Mouse (Mus musculus) intestine, embryonic 16.5 days (tissue): ENCODE measurements around the gene Gm5624. TPM values are rescaled to one million over a fixed set of nuclear protein-coding genes. Genes with fewer than 3 reads are reported as not detected.
"Not testable (repeated sequence)": the region's sequence is repeated elsewhere in the genome, so short reads cannot be mapped to it uniquely, and the experiment has no call there.

ENCODE experiments used
- ATAC-seq: fragments of 200-750 bp; cut with Nextera tagmentation; 2 replicates; pipeline ENCODE4 v1.8.0; 2017; ENCODE audit warnings: moderate TSS enrichment, moderate library complexity
- H3K27ac ChIP-seq: fragments of 300-500 bp; sonication (generic); 2 replicates; pipeline ENCODE4 v1.5.1; 2014; ENCODE audit warnings: mild to moderate bottlenecking, low read length
- H3K27me3 ChIP-seq: fragments of 300-500 bp; sonication (generic); replicated peaks from 2 replicates; pipeline ENCODE4 v1.6.1; 2014; ENCODE audit warnings: low read length, control low read depth, mixed read lengths; ENCODE audit not compliant: control insufficient read depth, insufficient read depth
- H3K36me3 ChIP-seq: fragments of 300-500 bp; sonication (generic); 2 replicates; pipeline ENCODE4 v1.6.1; 2014; ENCODE audit warnings: low read length, control low read depth; ENCODE audit not compliant: control insufficient read depth, insufficient read depth
- H3K4me1 ChIP-seq: fragments of 300-500 bp; sonication (generic); 2 replicates; pipeline ENCODE4 v1.6.1; 2014; ENCODE audit warnings: low read length, control low read depth, mixed read lengths; ENCODE audit not compliant: control insufficient read depth, insufficient read depth
- H3K4me2 ChIP-seq: fragments of 300-500 bp; sonication (generic); 2 replicates; pipeline ENCODE4 v1.6.1; 2014; ENCODE audit warnings: low read depth, low read length, control low read depth
- H3K4me3 ChIP-seq: fragments of 300-500 bp; sonication (generic); 2 replicates; pipeline ENCODE4 v1.5.1; 2014; ENCODE audit warnings: mild to moderate bottlenecking, low read length
- H3K9ac ChIP-seq: fragments of 300-500 bp; sonication (generic); 2 replicates; pipeline ENCODE4 v1.6.1; 2014; ENCODE audit warnings: low read depth, low read length
- H3K9me3 ChIP-seq: fragments of 300-500 bp; sonication (generic); 2 replicates; pipeline ENCODE4 v1.6.1; 2016; ENCODE audit warnings: low read length, control low read depth; ENCODE audit not compliant: control insufficient read depth
- WGBS: fragments of 180-500 bp; shearing (Covaris S2); extraction: QIAGEN DNeasy Blood & Tissue Kit; methylation state at CpG from one replicate; pipeline ENCODE4 v1.1.7; 2014; 5-methylcytosine and 5-hydroxymethylcytosine counted together
- polyA plus RNA-seq: library from polyadenylated mRNA; unstranded; fragments of >200 nt; fragmentation: Nextera tagmentation; extraction: Ambion mirVana; gene quantifications from 2 replicates; pipeline ENCODE4 v1.2.1, GENCODE M21; 2015

Gm5624 gene
- not detected in 2 replicates for polyA plus RNA-seq

GRCm38 (mm10) chr14:44627737-44628136, at the start of gene Gm5624:
Gene Gm5624, minus strand, starts transcription at chr14:44627938.
- not testable (repeated sequence) for H3K4me1 ChIP-seq, H3K4me3 ChIP-seq, ATAC-seq, H3K9ac ChIP-seq, H3K27me3 ChIP-seq, H3K27ac ChIP-seq, H3K4me2 ChIP-seq, H3K9me3 ChIP-seq, H3K36me3 ChIP-seq
- 69% methylated on average over 4 of the region's 4 CpGs for WGBS

- not testable (repeated sequence) for H3K4me1 ChIP-seq, ATAC-seq, H3K9ac ChIP-seq, H3K4me3 ChIP-seq, H3K4me2 ChIP-seq, H3K27me3 ChIP-seq, H3K27ac ChIP-seq, H3K9me3 ChIP-seq, H3K36me3 ChIP-seq
- 72% methylated on average over 2 of the region's 2 CpGs for WGBS
These were observed 36.0 kb downstream of the Gm5624 start for GRCm38 (mm10) chr14:44591765-44592164.

GRCm38 (mm10) chr14:44582853-44583252, 44.9 kb downstream of the Gm5624 start, which contains the start of gene Gm8247:
Gene Gm8247, plus strand, starts transcription at chr14:44583153.
- H3K27ac ChIP-seq, H3K9me3 ChIP-seq, H3K36me3 ChIP-seq, H3K4me2 ChIP-seq, H3K27me3 ChIP-seq, H3K4me3 ChIP-seq, H3K9ac ChIP-seq, ATAC-seq, H3K4me1 ChIP-seq: not testable (repeated sequence)
- 89% methylated on average over 4 of the region's 4 CpGs for WGBS

GRCm38 (mm10) chr14:44547961-44548360, 79.8 kb downstream of the Gm5624 start:
- H3K4me1 ChIP-seq, H3K9me3 ChIP-seq, H3K4me3 ChIP-seq, H3K36me3 ChIP-seq, H3K27me3 ChIP-seq, H3K4me2 ChIP-seq, H3K27ac ChIP-seq, ATAC-seq, H3K9ac ChIP-seq: not testable (repeated sequence)
- 74% methylated on average over 3 of the region's 5 CpGs for WGBS

DNA sequence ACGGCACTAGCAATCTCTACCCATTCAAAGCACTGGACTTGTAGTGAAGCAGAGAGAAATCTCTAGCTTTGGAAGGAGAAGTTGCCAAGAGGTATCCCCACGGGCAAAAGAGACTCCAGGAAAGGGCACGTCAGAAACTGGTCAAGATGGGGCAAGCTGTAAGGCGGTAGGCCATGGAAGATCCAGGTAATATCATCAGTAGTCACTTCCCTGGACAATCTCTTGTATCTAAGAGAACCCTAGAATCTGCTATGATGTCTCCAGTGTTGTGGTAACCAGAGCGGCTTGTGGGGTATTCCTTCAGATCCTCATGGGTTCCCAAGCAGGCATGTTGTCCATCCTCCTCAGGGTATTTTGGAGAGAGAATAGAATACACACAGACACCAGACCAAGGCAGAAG, 109.8 kb downstream of the Gm5624 start, which contains the start of gene Gm17093:
Gm17093 (plus strand) TSS at position 301 of the 400 bp plus-strand sequence.
- not testable (repeated sequence) for ATAC-seq, H3K36me3 ChIP-seq, H3K4me2 ChIP-seq, H3K27me3 ChIP-seq, H3K4me1 ChIP-seq, H3K9me3 ChIP-seq, H3K9ac ChIP-seq, H3K4me3 ChIP-seq, H3K27ac ChIP-seq
- 89% methylated on average over 5 of the region's 5 CpGs for WGBS

Other genes starting within 250 kb of the Gm5624 start
- not detected in 2 replicates for gene Gm3371, start 217.2 kb downstream of the Gm5624 start, polyA plus RNA-seq
- gene Gm8232, start 194.3 kb downstream of the Gm5624 start, polyA plus RNA-seq = not detected in 2 replicates
- gene BC061237, start 135.5 kb downstream of the Gm5624 start, polyA plus RNA-seq = not detected in 2 replicates
- gene Gm17093, start 109.7 kb downstream of the Gm5624 start, polyA plus RNA-seq = not detected in 2 replicates
- not detected in 2 replicates for gene Gm8247, start 44.8 kb downstream of the Gm5624 start, polyA plus RNA-seq
- not detected in 2 replicates for gene Gm8257, start 78.5 kb upstream of the Gm5624 start, polyA plus RNA-seq
- gene Gm8267, start 122.4 kb upstream of the Gm5624 start, polyA plus RNA-seq = not detected in 2 replicates
- not detected in 2 replicates for gene Ptgdr, start 231.4 kb upstream of the Gm5624 start, polyA plus RNA-seq